Mouse (Mus musculus): ENCODE results near the gene Ulk2.

DNA sequence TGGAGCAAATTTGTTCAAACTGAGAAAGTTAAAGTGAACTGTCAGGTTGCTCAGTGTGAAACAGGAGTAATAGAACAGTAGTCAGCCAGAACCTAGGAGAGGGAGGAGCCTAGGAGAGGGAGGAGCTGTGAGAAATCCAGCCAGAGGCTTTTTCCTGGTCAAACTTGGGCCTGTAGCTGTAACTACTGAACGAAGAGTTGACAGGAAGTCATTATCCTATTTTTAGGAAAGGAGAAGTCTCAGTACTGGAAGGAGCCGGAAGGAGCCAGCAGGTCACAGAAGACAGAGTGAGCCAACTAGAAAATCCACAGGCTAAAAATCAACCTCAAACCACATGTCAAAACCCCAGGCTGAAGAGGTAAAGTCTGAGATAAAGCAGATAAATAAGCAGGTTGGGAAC is 126.8 kb downstream of the Ulk2 start:
- TF ChIP-seq POLR2A (IDR thresholded peaks at IDR 0.05; ENCODE audit: insufficient read depth, low read depth, low read length) = no peak
- TF ChIP-seq CTCF (IDR thresholded peaks at IDR 0.05) = no peak
